Mouse (Mus musculus): ENCODE measurements around the gene Rfc1. TPM values are rescaled to one million over a fixed set of nuclear protein-coding genes. Genes with fewer than 3 reads are reported as not detected.
"Not testable (repeated sequence)": the region's sequence is repeated elsewhere in the genome, so short reads cannot be mapped to it uniquely, and the experiment has no call there.

Rfc1 gene
- total RNA-seq, 4 experiments from 2014 or later = 24.6 to 36.2 (median 29.8) TPM

- DNase-seq (ENCODE audit: low spot score in 2 of 2) = no peak
These were observed 35.3 kb downstream of the Rfc1 start for GRCm38 (mm10) chr5:65300121-65300520.

GRCm38 (mm10) chr5:65299623-65300022 lies 35.8 kb downstream of the Rfc1 start:
- not testable (repeated sequence) for DNase-seq (ENCODE audit: low spot score in 2 of 2)

DNA sequence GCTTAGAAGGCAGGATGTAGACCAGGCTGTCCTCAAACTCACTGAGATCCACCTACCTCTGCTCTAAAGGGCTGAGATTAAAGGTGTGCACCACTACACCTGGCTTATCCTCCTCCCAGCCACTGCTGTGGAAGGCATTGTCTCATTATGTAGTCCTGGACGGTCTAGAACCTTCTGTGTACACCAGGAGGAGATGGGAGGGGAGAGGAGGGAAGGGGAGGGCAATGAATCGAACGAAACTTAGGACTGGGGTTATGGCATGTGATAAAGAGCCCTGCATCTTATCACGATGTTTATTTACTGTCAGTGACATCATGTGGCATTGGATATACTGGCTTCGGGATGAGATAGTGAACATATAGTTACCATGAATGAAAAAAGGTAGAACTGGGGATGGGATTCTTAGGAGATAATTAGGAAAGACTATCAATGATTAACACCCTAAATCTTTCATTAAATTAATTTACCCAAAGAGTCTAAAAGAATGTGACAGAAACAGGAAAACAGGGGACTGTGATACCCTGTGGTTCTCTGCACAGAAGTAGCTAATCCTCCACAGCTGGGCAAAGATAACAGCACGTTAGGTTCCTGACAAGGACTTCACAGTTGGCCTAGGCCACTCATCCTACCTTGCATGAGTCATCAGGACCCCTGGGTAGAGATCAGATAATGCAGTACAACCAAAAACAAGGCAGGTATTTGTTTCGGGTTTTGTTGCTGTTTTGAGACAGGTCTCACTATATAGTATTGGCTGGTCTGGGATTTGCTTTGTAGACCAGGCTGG lies 37.1 kb downstream of the Rfc1 start:
- no peak for DNase-seq (ENCODE audit: low spot score in 2 of 2)

DNA sequence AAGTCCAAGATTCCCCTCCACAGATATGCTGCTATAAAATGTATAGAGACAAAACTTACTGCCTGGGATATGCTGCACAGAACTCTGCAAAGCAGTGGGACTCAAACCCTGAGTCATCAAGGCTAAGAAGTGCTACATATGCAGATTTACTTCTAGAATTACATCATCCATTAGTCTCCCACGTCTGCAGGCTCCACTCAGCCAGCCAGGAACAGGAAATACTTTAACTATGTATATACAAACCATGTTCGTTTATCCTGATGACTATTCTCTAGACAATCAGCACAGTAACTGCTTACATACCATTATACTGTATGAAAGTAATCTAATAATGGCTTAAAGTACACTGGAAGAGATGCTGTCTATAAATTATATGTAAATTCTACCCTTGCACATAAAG lies 41.2 kb downstream of the Rfc1 start:
- DNase-seq (ENCODE audit: low spot score in 2 of 2) = no peak

GRCm38 (mm10) chr5:65293627-65294026 lies 41.8 kb downstream of the Rfc1 start:
- DNase-seq (ENCODE audit: low spot score in 2 of 2) = no peak

- DNase-seq (ENCODE audit: low spot score in 2 of 2) = not testable (repeated sequence)
These were observed 46.5 kb downstream of the Rfc1 start for GRCm38 (mm10) chr5:65289009-65289408.

DNA sequence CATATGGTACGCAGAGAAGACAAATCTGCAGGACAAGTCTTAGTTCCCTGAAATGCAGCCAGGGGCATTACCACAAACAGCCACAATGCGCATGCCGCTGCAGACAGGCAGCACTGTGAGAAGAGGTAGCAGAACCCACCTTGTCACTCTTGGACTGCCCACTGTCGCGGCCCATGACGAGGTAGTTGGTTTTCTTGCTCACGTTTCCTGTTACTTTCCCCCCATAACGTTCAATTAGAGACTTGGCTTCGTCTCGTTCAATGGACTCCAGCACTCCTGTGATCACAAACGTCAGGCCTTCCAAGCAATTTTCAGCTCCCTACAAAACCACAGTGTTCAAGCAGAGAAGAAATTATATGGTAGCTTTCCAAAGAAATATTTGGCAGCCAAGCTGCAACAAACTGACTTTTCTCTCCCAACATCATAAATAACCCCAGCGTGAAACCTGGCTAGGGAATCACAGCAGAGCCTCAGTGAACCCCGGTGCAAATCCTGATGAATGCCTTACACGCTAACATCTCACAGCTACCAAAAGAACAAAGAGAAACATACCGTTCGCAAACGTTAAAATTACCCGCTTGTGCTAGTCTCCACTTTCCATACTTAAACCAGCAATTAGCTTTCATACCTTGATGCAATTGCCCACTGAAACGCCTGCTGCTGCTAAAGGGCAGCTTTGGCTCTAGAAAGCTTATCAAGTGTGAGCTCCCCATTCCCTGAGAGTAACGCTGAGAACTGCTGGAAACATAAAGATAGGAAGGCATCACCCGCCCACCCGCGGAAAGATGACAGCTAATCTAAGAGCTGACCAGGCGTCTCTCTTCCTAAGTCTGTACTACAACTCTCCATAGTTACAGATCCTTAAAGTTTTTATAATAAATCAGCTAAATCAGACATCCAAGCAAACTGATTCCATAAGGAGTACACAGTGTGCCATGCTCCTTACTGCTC lies 47.4 kb downstream of the Rfc1 start:
- DNase-seq (ENCODE audit: low spot score in 2 of 2) = peak in 1 of 2 experiments; percentile 16

DNA sequence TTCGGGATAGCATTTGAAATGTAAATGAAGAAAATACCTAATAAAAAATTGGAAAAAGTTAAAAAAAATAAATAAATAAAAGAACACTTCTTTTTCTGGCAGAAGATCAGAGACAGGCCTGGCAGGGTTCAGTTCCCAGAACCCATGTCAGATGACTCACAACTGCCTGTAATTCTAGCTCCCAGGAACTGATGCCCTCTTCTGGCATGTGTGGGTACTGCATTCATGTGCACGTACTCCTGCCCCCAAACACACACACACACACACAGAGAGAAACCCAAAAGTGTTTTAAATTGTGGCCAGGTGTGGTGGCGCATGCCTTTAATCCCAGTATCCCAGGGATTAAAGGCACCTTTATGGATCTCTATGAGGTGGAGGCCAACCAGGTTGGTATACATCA lies 51.3 kb downstream of the Rfc1 start:
- no peak for DNase-seq (ENCODE audit: low spot score in 2 of 2)

GRCm38 (mm10) chr5:65281216-65281615 lies 54.3 kb downstream of the Rfc1 start:
- DNase-seq (ENCODE audit: low spot score in 2 of 2) = no peak

- DNase-seq (ENCODE audit: low spot score in 2 of 2) = no peak
These were observed 56.3 kb downstream of the Rfc1 start for GRCm38 (mm10) chr5:65279133-65279651.

- peak; percentile 38 for DNase-seq (ENCODE audit: low spot score in 2 of 2)
These were observed 61.5 kb downstream of the Rfc1 start for GRCm38 (mm10) chr5:65273966-65274365.

- DNase-seq (ENCODE audit: low spot score in 2 of 2) = no peak
These were observed 77.5 kb downstream of the Rfc1 start for GRCm38 (mm10) chr5:65257910-65258505.

- no peak for DNase-seq (ENCODE audit: low spot score in 2 of 2)
These were observed 85.2 kb downstream of the Rfc1 start for GRCm38 (mm10) chr5:65250185-65250855.

DNA sequence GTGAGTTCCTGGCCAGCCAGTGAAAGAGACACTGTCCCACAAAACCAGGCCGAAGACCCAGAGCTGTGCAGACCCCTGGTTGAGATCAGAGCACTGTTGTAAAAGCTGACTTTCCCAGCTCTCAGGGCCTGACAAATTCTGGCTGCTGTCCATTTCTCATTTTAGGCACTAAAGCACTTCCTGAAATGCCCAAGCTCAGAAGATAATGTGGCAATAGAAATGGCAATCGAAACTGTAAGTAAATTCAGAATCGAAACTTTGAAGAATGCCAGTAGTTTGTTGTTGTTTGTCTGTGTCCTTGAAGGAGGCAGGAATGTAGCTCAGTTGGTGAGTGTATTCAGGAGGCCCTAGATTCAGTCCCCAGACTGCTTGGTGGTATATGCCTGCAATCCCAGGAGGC lies 88.2 kb downstream of the Rfc1 start:
- no peak for DNase-seq (ENCODE audit: low spot score in 2 of 2)

GRCm38 (mm10) chr5:65242740-65243139 lies 92.7 kb downstream of the Rfc1 start:
- DNase-seq (ENCODE audit: low spot score in 2 of 2) = no peak

DNA sequence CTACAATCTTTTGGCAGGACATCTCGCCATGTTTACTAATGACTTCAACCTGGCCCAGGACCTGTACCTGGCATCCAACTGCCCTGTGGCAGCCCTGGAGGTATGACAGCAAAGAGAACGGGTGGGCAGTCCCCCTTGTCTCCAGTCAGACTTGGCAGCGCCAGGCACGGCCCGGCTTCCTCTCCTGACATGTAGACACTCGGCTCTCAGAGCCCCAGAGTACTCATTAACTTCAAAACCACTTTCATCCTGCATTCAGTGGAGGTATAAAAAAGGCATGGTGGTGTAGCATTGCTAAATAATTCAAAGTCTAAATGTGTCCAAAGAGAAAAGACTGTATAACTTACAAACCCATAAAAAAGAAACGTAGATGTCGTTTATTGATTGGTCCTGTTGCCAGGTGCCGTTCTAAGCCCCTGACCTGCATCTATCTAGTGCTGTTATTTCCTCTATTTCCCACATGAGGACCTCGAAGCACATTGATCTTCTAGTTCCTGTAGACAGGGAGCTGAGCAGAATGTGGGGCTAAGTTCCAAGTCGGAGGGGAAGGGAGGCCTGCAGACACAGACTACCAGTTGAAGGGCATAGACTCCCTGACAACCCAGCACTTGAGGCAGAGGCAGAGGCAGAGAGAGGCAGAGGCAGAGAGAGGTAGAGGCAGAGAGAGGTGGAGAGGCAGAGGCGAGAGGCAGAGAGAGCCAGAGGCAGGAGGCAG lies 104.0 kb downstream of the Rfc1 start:
- DNase-seq (ENCODE audit: low spot score in 2 of 2) = no peak

DNA sequence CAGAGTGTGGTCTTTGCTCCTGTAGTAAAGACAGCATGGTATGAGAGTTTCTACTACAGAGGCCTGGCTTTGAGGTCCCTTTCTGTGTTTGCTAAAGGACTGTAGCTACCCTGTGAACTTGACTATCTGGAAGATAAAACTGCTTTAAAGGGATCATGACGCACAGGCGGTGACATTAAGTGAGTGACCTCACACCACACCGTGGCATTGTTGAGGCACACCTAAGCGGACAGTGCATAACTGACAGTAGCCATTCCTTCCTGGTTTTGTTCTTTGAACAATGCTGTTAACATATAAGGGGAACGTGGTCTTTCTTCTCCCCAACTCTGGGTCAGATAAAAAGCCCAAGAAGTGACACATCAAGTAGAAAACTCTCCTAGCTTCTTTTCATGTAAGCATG lies 111.4 kb downstream of the Rfc1 start:
- no peak for DNase-seq (ENCODE audit: low spot score in 2 of 2)

- no peak for DNase-seq (ENCODE audit: low spot score in 2 of 2)
These were observed 114.4 kb downstream of the Rfc1 start for GRCm38 (mm10) chr5:65221037-65221436.

- peak in 1 of 2 experiments; percentile 61 for DNase-seq (ENCODE audit: low spot score in 2 of 2)
These were observed 117.9 kb downstream of the Rfc1 start for GRCm38 (mm10) chr5:65217305-65218269.
